Mouse (Mus musculus) spleen, adult 2 months (tissue): Measurements from ENCODE around the gene Dnmt1.

Source experiments
- CTCF ChIP-seq: fragments of 200-500 bp; IDR thresholded peaks from 2 replicates; pipeline ENCODE4 v1.5.1; 2011; ENCODE audit warnings: mild to moderate bottlenecking, inconsistent platforms; ENCODE audit not compliant: insufficient read depth, insufficient read length, insufficient replicate concordance; ENCODE audit errors: extremely low read depth
- POLR2A ChIP-seq: fragments of 200-500 bp; IDR thresholded peaks from 2 replicates; pipeline ENCODE4 v1.6.1; 2011; ENCODE audit warnings: low read depth, low read length, inconsistent platforms

GRCm38 (mm10) chr9:20892104-20892653 lies 67.5 kb downstream of the Dnmt1 start:
- TF ChIP-seq POLR2A = no peak
- TF ChIP-seq CTCF = no peak
